Mouse (Mus musculus) embryonic fibroblast, embryonic 13.5 days (primary cell): ENCODE data around the gene Ten1.

Experiments used
- CTCF ChIP-seq: IDR thresholded peaks from 2 replicates; pipeline ENCODE4 v1.5.1; 2011; ENCODE audit warnings: mild to moderate bottlenecking, control low read depth, low read length, moderate library complexity, borderline replicate concordance; ENCODE audit not compliant: insufficient read depth
- POLR2A ChIP-seq: IDR thresholded peaks from 2 replicates; pipeline ENCODE4 v1.6.1; 2011; ENCODE audit warnings: low read depth, mild to moderate bottlenecking, control low read depth, low read length, moderate library complexity

- TF ChIP-seq CTCF (no peak), POLR2A (no peak)
These were observed 22.6 kb upstream of the Ten1 start for GRCm38 (mm10) chr11:116176010-116176409.
